In genomic region chr15:61610662-61611061, GRCm38 (mm10) we compare ENCODE assay signal across 24 mouse cellular contexts.
"Had no signal": no experiment of that assay in that cellular context is flagged by ENCODE, and none has a peak within 500 bp of the region (broad histone marks: within the 10 kb centered on the region; RNA-seq: fewer than 3 reads in every experiment).

No protein-coding gene starts in this region.

- H3K4me1 ChIP-seq: hindbrain, embryonic 10.5 days; hindbrain, embryonic 12.5 days; intestine, embryonic 15.5 days; limb, embryonic 12.5 days had no signal

- H3K9ac ChIP-seq: heart, embryonic 12.5 days; hindbrain, embryonic 12.5 days; hindbrain, embryonic 14.5 days; intestine, embryonic 15.5 days; limb, embryonic 12.5 days had no signal

- H3K27me3 ChIP-seq: heart, embryonic 12.5 days; hindbrain, embryonic 12.5 days; intestine, embryonic 15.5 days; limb, embryonic 12.5 days had no signal

- H3K4me2 ChIP-seq: heart, embryonic 12.5 days; hindbrain, embryonic 12.5 days; hindbrain, embryonic 14.5 days; intestine, embryonic 15.5 days; limb, embryonic 12.5 days had no signal

- DNase-seq: gastrocnemius, adult 2 months; gastrocnemius, postnatal 10 days; gastrocnemius, postnatal 25 days; heart, adult 18-20 months; heart, postnatal 10 days; heart, postnatal 4 days; kidney, adult 18-20 months; kidney, adult 8-10 months; kidney, postnatal 10 days; kidney, postnatal 25 days; kidney, postnatal 4 days had no signal

- ATAC-seq: hindbrain, embryonic 16.5 days; inflammation-experienced regulatory T-cells, adult 6 months; intestine, embryonic 15.5 days; intestine, postnatal 0 days had no signal

- H3K36me3 ChIP-seq: heart, embryonic 10.5 days; heart, embryonic 12.5 days; hindbrain, embryonic 10.5 days; hindbrain, embryonic 12.5 days; intestine, embryonic 15.5 days; limb, embryonic 10.5 days; limb, embryonic 12.5 days had no signal

- H3K4me3 ChIP-seq: gastrocnemius, adult 2 months; heart, embryonic 10.5 days; heart, embryonic 12.5 days; hindbrain, embryonic 10.5 days; hindbrain, embryonic 12.5 days; intestine, embryonic 15.5 days; layer of hippocampus, adult 2 months; left cerebral cortex, adult 2 months; limb, embryonic 10.5 days; limb, embryonic 12.5 days had no signal

- H3K9me3 ChIP-seq: heart, embryonic 10.5 days; heart, embryonic 12.5 days; hindbrain, embryonic 10.5 days; hindbrain, embryonic 12.5 days; intestine, embryonic 15.5 days; limb, embryonic 10.5 days; limb, embryonic 12.5 days had no signal

- H3K27ac ChIP-seq: gastrocnemius, adult 2 months; heart, embryonic 10.5 days; hindbrain, embryonic 10.5 days; hindbrain, embryonic 12.5 days; hindbrain, embryonic 14.5 days; intestine, embryonic 15.5 days; layer of hippocampus, adult 2 months; left cerebral cortex, adult 2 months; limb, embryonic 10.5 days; limb, embryonic 12.5 days had no signal
